Mouse (Mus musculus) testis, adult 2 months (tissue): Measurements from ENCODE around the gene 4930442H23Rik.

ENCODE experiments used
- CTCF ChIP-seq: fragments of 200-500 bp; IDR thresholded peaks from 2 replicates; pipeline ENCODE4 v1.5.1; 2012; ENCODE audit warnings: low read depth, mild to moderate bottlenecking, inconsistent platforms, low read length, moderate library complexity; ENCODE audit not compliant: control insufficient read depth, insufficient read depth, insufficient replicate concordance
- POLR2A ChIP-seq: fragments of 200-500 bp; IDR thresholded peaks from 2 replicates; pipeline ENCODE4 v1.6.1; 2012; ENCODE audit warnings: low read depth, mild to moderate bottlenecking, inconsistent platforms, low read length, moderate library complexity; ENCODE audit not compliant: control insufficient read depth

DNA sequence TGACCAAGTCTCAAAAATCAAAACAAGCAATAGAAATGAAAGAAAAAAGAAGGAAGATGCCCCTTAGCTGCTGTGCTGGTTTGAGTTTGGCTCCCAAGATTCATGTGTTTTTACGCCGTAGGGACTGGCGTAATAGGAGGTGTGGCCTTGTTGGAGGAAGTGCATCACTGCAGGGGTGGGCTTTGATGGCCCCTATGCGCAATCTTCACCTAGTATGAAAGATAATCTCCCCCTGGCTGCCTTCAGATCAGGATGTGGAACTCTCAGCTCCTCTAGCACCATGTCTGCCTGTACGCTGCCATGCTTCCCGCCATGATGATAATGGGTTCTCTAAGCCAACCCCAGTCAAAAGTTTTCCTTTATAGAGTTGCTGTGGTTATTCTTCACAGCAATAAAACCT is 32.6 kb upstream of the 4930442H23Rik start:
- TF ChIP-seq POLR2A, result no peak
- TF ChIP-seq CTCF, result no peak
